Mouse (Mus musculus) forebrain, embryonic 11.5 days (tissue): ENCODE results near the gene Plxnb2. TPM values are rescaled to one million over a fixed set of nuclear protein-coding genes. Genes with fewer than 3 reads are reported as not detected.

Source experiments
- ATAC-seq: fragments of 200-750 bp; cut with Nextera tagmentation; replicated peaks from 2 replicates; pipeline ENCODE4 v1.8.0; 2017; ENCODE audit warnings: moderate TSS enrichment; ENCODE audit not compliant: low FRiP score
- DNase-seq: peaks from one replicate; pipeline ENCODE4 v3.0.0-alpha.2; 2017; ENCODE audit warnings: low spot score
- H3K27ac ChIP-seq: fragments of 300-500 bp; sonication (generic); 2 replicates; pipeline ENCODE4 v1.5.1; 2014; ENCODE audit warnings: low read depth, low read length
- H3K27me3 ChIP-seq: fragments of 300-500 bp; sonication (generic); 2 replicates; pipeline ENCODE4 v1.6.1; 2014; ENCODE audit warnings: mild to moderate bottlenecking, low read length, mixed read lengths; ENCODE audit not compliant: control insufficient read depth, insufficient read depth
- H3K36me3 ChIP-seq: fragments of 300-500 bp; sonication (generic); 2 replicates; pipeline ENCODE4 v1.6.1; 2014; ENCODE audit warnings: mild to moderate bottlenecking, low read length, moderate library complexity, mixed read lengths; ENCODE audit not compliant: control insufficient read depth, insufficient read depth
- H3K4me1 ChIP-seq: fragments of 300-500 bp; sonication (generic); replicated peaks from 2 replicates; pipeline ENCODE4 v1.6.1; 2014; ENCODE audit warnings: low read length, mixed read lengths; ENCODE audit not compliant: control insufficient read depth, insufficient read depth
- H3K4me2 ChIP-seq: fragments of 300-500 bp; sonication (generic); 2 replicates; pipeline ENCODE4 v1.6.1; 2014; ENCODE audit warnings: low read depth, mild to moderate bottlenecking, low read length, moderate library complexity, mixed read lengths; ENCODE audit not compliant: severe bottlenecking
- H3K4me3 ChIP-seq: fragments of 300-500 bp; sonication (generic); 2 replicates; pipeline ENCODE4 v1.5.1; 2014; ENCODE audit warnings: low read depth, low read length
- H3K9ac ChIP-seq: fragments of 300-500 bp; sonication (generic); 2 replicates; pipeline ENCODE4 v1.6.1; 2014; ENCODE audit warnings: low read length
- H3K9me3 ChIP-seq: fragments of 300-500 bp; sonication (generic); 2 replicates; pipeline ENCODE4 v1.6.1; 2016; ENCODE audit warnings: low read length, mixed read lengths; ENCODE audit not compliant: control insufficient read depth
- WGBS: fragments of 180-500 bp; shearing (Covaris S2); extraction: QIAGEN DNeasy Blood & Tissue Kit; methylation state at CpG from one replicate; pipeline ENCODE4 v1.1.7; 2014; 5-methylcytosine and 5-hydroxymethylcytosine counted together
- polyA plus RNA-seq: library from polyadenylated mRNA; unstranded; fragments of >200 nt; fragmentation: Nextera tagmentation; extraction: Ambion mirVana; gene quantifications from 2 replicates; pipeline ENCODE4 v1.2.1, GENCODE M21; 2014

Plxnb2 gene
- polyA plus RNA-seq, 1 experiment from 2014 or later: 176 TPM

- Histone ChIP-seq H3K4me3 (no peak overlapping the region), H3K36me3 (no peaks in the 10 kb centered on the region; the same call in 1 of the 2 replicates), H3K9me3 (no peaks in the 10 kb centered on the region), H3K4me2 (no peak overlapping the region), H3K4me1 (peaks cover 31% of the 10 kb centered on the region), H3K9ac (no peak overlapping the region), H3K27ac (no peak overlapping the region; the same call in 1 of the 2 replicates), H3K27me3 (no peaks in the 10 kb centered on the region)
- ATAC-seq (no peak), DNase-seq (no peak)
- 88% methylated on average over 5 of the region's 5 CpGs for WGBS
Observed at GRCm38 (mm10) chr15:89182842-89183241, 2.3 kb upstream of the Plxnb2 start.

GRCm38 (mm10) chr15:89182328-89182741, 1.7 kb upstream of the Plxnb2 start:
- H3K4me1 ChIP-seq: peaks cover 36% of the 10 kb centered on the region
- H3K36me3 ChIP-seq: no peaks in the 10 kb centered on the region; the same call in 1 of the 2 replicates
- no peak overlapping the region for H3K4me3 ChIP-seq
- ATAC-seq (no peak), DNase-seq (no peak)
- no peaks in the 10 kb centered on the region for H3K27me3 ChIP-seq
- H3K9me3 ChIP-seq: no peaks in the 10 kb centered on the region
- WGBS: 47% methylated on average over 6 of the region's 6 CpGs
- H3K4me2 ChIP-seq: no peak overlapping the region
- no peak overlapping the region; the same call in 1 of the 2 replicates for H3K27ac ChIP-seq
- no peak overlapping the region for H3K9ac ChIP-seq

GRCm38 (mm10) chr15:89181561-89182270, 1.1 kb upstream of the Plxnb2 start:
- no peaks in the 10 kb centered on the region for H3K27me3 ChIP-seq
- no peaks in the 10 kb centered on the region for H3K9me3 ChIP-seq
- no peak overlapping the region for H3K4me3 ChIP-seq
- DNase-seq (no peak), ATAC-seq (no peak)
- H3K4me2 ChIP-seq: peak overlapping the region; percentile 88; the same call in 1 of the 2 replicates
- H3K9ac ChIP-seq: no peak overlapping the region; the same call in 1 of the 2 replicates
- no peaks in the 10 kb centered on the region; the same call in 1 of the 2 replicates for H3K36me3 ChIP-seq
- peaks cover 42% of the 10 kb centered on the region for H3K4me1 ChIP-seq
- no peak overlapping the region; the same call in 1 of the 2 replicates for H3K27ac ChIP-seq
- WGBS: 78% methylated on average over 10 of the region's 10 CpGs

- H3K4me3 ChIP-seq: peak overlapping the region; percentile 84
- DNase-seq: no peak
- peak; percentile 24 for ATAC-seq
- peak overlapping the region; percentile 94 for H3K9ac ChIP-seq
- no peaks in the 10 kb centered on the region for H3K36me3 ChIP-seq
- WGBS: under 1% methylated on average over 23 of the region's 26 CpGs
- no peaks in the 10 kb centered on the region for H3K9me3 ChIP-seq
- H3K27me3 ChIP-seq: no peaks in the 10 kb centered on the region
- H3K4me1 ChIP-seq: peaks cover 43% of the 10 kb centered on the region
- H3K4me2 ChIP-seq: peak overlapping the region; percentile 88
- peak overlapping the region; percentile 90 for H3K27ac ChIP-seq
Observed at GRCm38 (mm10) chr15:89180081-89180541, 477 bp downstream of the Plxnb2 start.

- Histone ChIP-seq H3K27ac (peak overlapping the region; percentile 90; the same call in 1 of the 2 replicates), H3K36me3 (no peaks in the 10 kb centered on the region), H3K4me3 (peak overlapping the region; percentile 84), H3K4me2 (peak overlapping the region; percentile 88), H3K27me3 (no peaks in the 10 kb centered on the region), H3K9ac (peak overlapping the region; percentile 94), H3K9me3 (no peaks in the 10 kb centered on the region), H3K4me1 (peaks cover 45% of the 10 kb centered on the region)
- DNase-seq: no peak
- WGBS: 3% methylated on average over 6 of the region's 6 CpGs
- no peak for ATAC-seq
Observed at GRCm38 (mm10) chr15:89179630-89179964, 991 bp downstream of the Plxnb2 start.

- H3K4me1 ChIP-seq: peaks cover 46% of the 10 kb centered on the region
- H3K36me3 ChIP-seq: no peaks in the 10 kb centered on the region
- H3K4me3 ChIP-seq: peak overlapping the region; percentile 84
- peak overlapping the region; percentile 94 for H3K9ac ChIP-seq
- peak; percentile 13; the same call in 1 of the 2 replicates for ATAC-seq
- H3K27me3 ChIP-seq: no peaks in the 10 kb centered on the region
- H3K9me3 ChIP-seq: no peaks in the 10 kb centered on the region
- peak overlapping the region; percentile 88 for H3K4me2 ChIP-seq
- 1% methylated on average over 16 of the region's 16 CpGs for WGBS
- DNase-seq: peak; percentile 82
- peak overlapping the region; percentile 90; the same call in 1 of the 2 replicates for H3K27ac ChIP-seq
Observed at GRCm38 (mm10) chr15:89178954-89179629, 1.5 kb downstream of the Plxnb2 start.

GRCm38 (mm10) chr15:89178260-89178860, 2.2 kb downstream of the Plxnb2 start:
- no peaks in the 10 kb centered on the region for H3K27me3 ChIP-seq
- peak overlapping the region; percentile 88 for H3K4me2 ChIP-seq
- ATAC-seq (no peak), DNase-seq (no peak)
- no peak overlapping the region for H3K27ac ChIP-seq
- peaks cover 54% of the 10 kb centered on the region for H3K4me1 ChIP-seq
- peak overlapping the region; percentile 94 for H3K9ac ChIP-seq
- H3K4me3 ChIP-seq: peak overlapping the region; percentile 84
- WGBS: 67% methylated on average over 7 of the region's 7 CpGs
- no peaks in the 10 kb centered on the region for H3K36me3 ChIP-seq
- no peaks in the 10 kb centered on the region for H3K9me3 ChIP-seq

GRCm38 (mm10) chr15:89177576-89178259, 2.9 kb downstream of the Plxnb2 start:
- 85% methylated on average over 3 of the region's 4 CpGs for WGBS
- DNase-seq (no peak), ATAC-seq (no peak)
- Histone ChIP-seq H3K27me3 (no peaks in the 10 kb centered on the region), H3K4me3 (no peak overlapping the region), H3K4me2 (peak overlapping the region; percentile 88; the same call in 1 of the 2 replicates), H3K9ac (peak overlapping the region; percentile 29; the same call in 1 of the 2 replicates), H3K9me3 (no peaks in the 10 kb centered on the region), H3K36me3 (no peaks in the 10 kb centered on the region), H3K4me1 (peaks cover 56% of the 10 kb centered on the region), H3K27ac (peak overlapping the region; percentile 31; the same call in 1 of the 2 replicates)
